Mouse (Mus musculus) limb, embryonic 11.5 days (tissue): ENCODE data around the gene Krtcap2. TPM values are rescaled to one million over a fixed set of nuclear protein-coding genes. Genes with fewer than 3 reads are reported as not detected.

Experiments
- ATAC-seq: fragments of 200-750 bp; cut with Nextera tagmentation; 2 replicates; pipeline ENCODE4 v1.8.0; 2017; ENCODE audit warnings: low read depth; ENCODE audit not compliant: insufficient number of reproducible peaks, low FRiP score, low TSS enrichment
- DNase-seq: peaks from one replicate; pipeline ENCODE4 v3.0.0-alpha.2; 2015; ENCODE audit warnings: low spot score
- H3K27ac ChIP-seq: fragments of 300-500 bp; sonication (generic); replicated peaks from 2 replicates; pipeline ENCODE4 v1.5.1; 2014; ENCODE audit warnings: low read depth, mild to moderate bottlenecking, low read length
- H3K27me3 ChIP-seq: fragments of 300-500 bp; sonication (generic); 2 replicates; pipeline ENCODE4 v1.6.1; 2014; ENCODE audit warnings: mild to moderate bottlenecking, low read length, mixed read lengths; ENCODE audit not compliant: control insufficient read depth, insufficient read depth
- H3K36me3 ChIP-seq: fragments of 300-500 bp; sonication (generic); 2 replicates; pipeline ENCODE4 v1.6.1; 2014; ENCODE audit warnings: mild to moderate bottlenecking, low read length, moderate library complexity, mixed read lengths; ENCODE audit not compliant: control insufficient read depth, insufficient read depth
- H3K4me1 ChIP-seq: fragments of 300-500 bp; sonication (generic); 2 replicates; pipeline ENCODE4 v1.6.1; 2014; ENCODE audit warnings: low read length, mixed read lengths; ENCODE audit not compliant: control insufficient read depth, insufficient read depth
- H3K4me2 ChIP-seq: fragments of 300-500 bp; sonication (generic); 2 replicates; pipeline ENCODE4 v1.6.1; 2014; ENCODE audit warnings: low read depth, mild to moderate bottlenecking, moderate library complexity; ENCODE audit not compliant: severe bottlenecking
- H3K4me3 ChIP-seq: fragments of 300-500 bp; sonication (generic); 2 replicates; pipeline ENCODE4 v1.5.1; 2014; ENCODE audit warnings: low read depth, low read length
- H3K9ac ChIP-seq: fragments of 300-500 bp; sonication (generic); 2 replicates; pipeline ENCODE4 v1.6.1; 2014; ENCODE audit warnings: mild to moderate bottlenecking, low read length
- H3K9me3 ChIP-seq: fragments of 300-500 bp; sonication (generic); 2 replicates; pipeline ENCODE4 v1.6.1; 2016; ENCODE audit warnings: low read length; ENCODE audit not compliant: control insufficient read depth
- WGBS: fragments of 180-500 bp; shearing (Covaris S2); extraction: QIAGEN DNeasy Blood & Tissue Kit; methylation state at CpG from one replicate; pipeline ENCODE4 v1.1.7; 2014; 5-methylcytosine and 5-hydroxymethylcytosine counted together
- polyA plus RNA-seq: library from polyadenylated mRNA; unstranded; fragments of >200 nt; fragmentation: Nextera tagmentation; extraction: Ambion mirVana; gene quantifications from 2 replicates; pipeline ENCODE4 v1.2.1, GENCODE M21; 2014

The Krtcap2 gene
- polyA plus RNA-seq, 1 experiment from 2014 or later = 295 TPM

DNA sequence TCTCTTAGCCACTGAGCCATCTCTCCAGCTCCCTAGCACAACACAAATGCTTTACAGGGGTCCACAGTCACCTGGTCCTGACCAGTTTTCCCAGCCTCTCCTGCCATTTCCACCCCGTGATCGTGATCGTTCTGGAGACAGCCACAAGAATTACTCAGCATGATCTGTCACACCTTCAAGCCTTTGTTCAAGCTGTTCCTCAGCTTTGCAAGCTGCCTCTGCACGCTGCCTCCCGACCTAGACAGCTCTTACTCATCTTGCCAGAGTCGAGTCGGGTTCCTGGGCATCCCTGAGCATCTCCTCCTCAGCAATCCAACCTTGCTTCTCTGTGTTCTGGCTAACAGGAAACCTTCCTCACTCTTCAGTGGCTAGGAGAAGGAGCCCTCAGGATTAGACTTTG lies 13.3 kb downstream of the Krtcap2 start, which contains the start of gene Dpm3:
Dpm3 (plus strand) TSS at position 283 of the 400 bp plus-strand sequence.
- ATAC-seq = no peak
- H3K36me3 ChIP-seq = no peaks in the 10 kb centered on the region
- 47% methylated on average over 7 of the region's 7 CpGs for WGBS

DNA sequence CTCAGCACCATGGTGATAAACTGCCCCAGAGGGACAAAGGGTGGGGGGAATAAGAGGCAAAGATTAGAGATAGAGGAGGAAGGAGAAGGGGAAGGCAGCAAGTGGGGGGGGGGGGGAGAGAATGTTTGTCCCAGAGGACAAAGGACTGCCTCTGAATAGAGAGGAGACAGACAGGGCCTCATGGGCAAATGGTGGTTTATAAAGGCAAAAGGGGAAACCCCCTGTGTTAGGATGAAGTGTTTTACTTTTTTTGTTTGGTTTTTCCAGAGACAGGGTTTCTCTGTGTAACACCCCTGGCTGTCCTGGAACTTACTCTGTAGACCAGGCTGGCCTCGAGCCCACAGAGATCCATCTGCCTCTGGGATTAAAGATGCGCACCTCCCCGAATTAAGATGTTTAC lies 14.4 kb downstream of the Krtcap2 start:
- WGBS = 78% methylated on average over 3 of the region's 3 CpGs
- Histone ChIP-seq H3K4me1 (no peaks in the 10 kb centered on the region), H3K4me2 (no peak overlapping the region), H3K27ac (no peak overlapping the region), H3K9me3 (no peaks in the 10 kb centered on the region), H3K4me3 (no peak overlapping the region), H3K27me3 (no peaks in the 10 kb centered on the region), H3K9ac (no peak overlapping the region), H3K36me3 (no peaks in the 10 kb centered on the region)
- DNase-seq = no peak
- no peak for ATAC-seq

More for the DNA sequence above, 13.3 kb downstream of the Krtcap2 start, which contains the start of gene Dpm3:
- Histone ChIP-seq H3K9ac (no peak within 1 kb of the TSS), H3K4me1 (no peaks in the 10 kb centered on the region), H3K4me2 (no peak within 1 kb of the TSS), H3K27me3 (no peaks in the 10 kb centered on the region), H3K9me3 (no peaks in the 10 kb centered on the region), H3K4me3 (no peak within 1 kb of the TSS), H3K27ac (no peak within 1 kb of the TSS)
- no peak for DNase-seq

DNA sequence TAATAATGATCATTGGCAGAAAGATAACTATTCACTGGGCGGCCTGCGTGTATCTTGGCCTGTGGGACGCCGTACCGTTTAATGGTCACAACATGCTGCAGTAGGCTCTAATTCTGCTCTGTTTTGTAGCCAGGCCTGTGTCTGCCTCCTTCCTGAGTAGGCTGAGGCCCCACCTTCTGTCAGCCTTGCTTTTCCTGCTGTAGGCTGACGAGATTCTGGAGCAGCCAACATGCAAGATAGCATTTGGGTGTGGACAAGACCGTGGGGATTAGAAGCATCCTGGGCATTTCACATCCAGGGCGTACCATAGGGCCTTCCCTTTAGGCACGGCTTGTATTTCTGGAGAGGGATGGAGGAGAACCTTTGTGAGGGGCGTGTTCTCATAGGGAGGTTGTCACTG lies 16.7 kb downstream of the Krtcap2 start:
- H3K4me2 ChIP-seq = no peak overlapping the region
- peaks cover 4% of the 10 kb centered on the region; the same call in 1 of the 2 replicates for H3K4me1 ChIP-seq
- H3K4me3 ChIP-seq = no peak overlapping the region
- no peaks in the 10 kb centered on the region for H3K36me3 ChIP-seq
- ATAC-seq (no peak), DNase-seq (no peak)
- H3K27me3 ChIP-seq = no peaks in the 10 kb centered on the region
- 71% methylated on average over 10 of the region's 10 CpGs for WGBS
- no peak overlapping the region for H3K27ac ChIP-seq
- no peaks in the 10 kb centered on the region for H3K9me3 ChIP-seq
- H3K9ac ChIP-seq = no peak overlapping the region

GRCm38 (mm10) chr3:89266439-89266893 lies 20.7 kb downstream of the Krtcap2 start:
- H3K9me3 ChIP-seq = no peaks in the 10 kb centered on the region
- H3K27me3 ChIP-seq = no peaks in the 10 kb centered on the region
- WGBS = under 1% methylated on average over 20 of the region's 20 CpGs
- peaks cover 15% of the 10 kb centered on the region for H3K4me1 ChIP-seq
- H3K9ac ChIP-seq = peak overlapping the region; percentile 83
- ATAC-seq (peak; percentile 66), DNase-seq (peak; percentile 87)
- H3K4me2 ChIP-seq = peak overlapping the region; percentile 95
- H3K27ac ChIP-seq = no peak overlapping the region; the same call in 1 of the 2 replicates
- peak overlapping the region; percentile 55 for H3K4me3 ChIP-seq
- H3K36me3 ChIP-seq = no peaks in the 10 kb centered on the region

- ATAC-seq (no peak), DNase-seq (no peak)
- 49% methylated on average over 8 of the region's 8 CpGs for WGBS
- H3K27me3 ChIP-seq = no peaks in the 10 kb centered on the region
- H3K27ac ChIP-seq = no peak overlapping the region
- H3K4me2 ChIP-seq = no peak overlapping the region
- H3K36me3 ChIP-seq = no peaks in the 10 kb centered on the region
- H3K9ac ChIP-seq = no peak overlapping the region
- H3K4me1 ChIP-seq = peaks cover 15% of the 10 kb centered on the region
- H3K9me3 ChIP-seq = no peaks in the 10 kb centered on the region
- H3K4me3 ChIP-seq = no peak overlapping the region
Observed at GRCm38 (mm10) chr3:89268916-89269315, 23.1 kb downstream of the Krtcap2 start.

DNA sequence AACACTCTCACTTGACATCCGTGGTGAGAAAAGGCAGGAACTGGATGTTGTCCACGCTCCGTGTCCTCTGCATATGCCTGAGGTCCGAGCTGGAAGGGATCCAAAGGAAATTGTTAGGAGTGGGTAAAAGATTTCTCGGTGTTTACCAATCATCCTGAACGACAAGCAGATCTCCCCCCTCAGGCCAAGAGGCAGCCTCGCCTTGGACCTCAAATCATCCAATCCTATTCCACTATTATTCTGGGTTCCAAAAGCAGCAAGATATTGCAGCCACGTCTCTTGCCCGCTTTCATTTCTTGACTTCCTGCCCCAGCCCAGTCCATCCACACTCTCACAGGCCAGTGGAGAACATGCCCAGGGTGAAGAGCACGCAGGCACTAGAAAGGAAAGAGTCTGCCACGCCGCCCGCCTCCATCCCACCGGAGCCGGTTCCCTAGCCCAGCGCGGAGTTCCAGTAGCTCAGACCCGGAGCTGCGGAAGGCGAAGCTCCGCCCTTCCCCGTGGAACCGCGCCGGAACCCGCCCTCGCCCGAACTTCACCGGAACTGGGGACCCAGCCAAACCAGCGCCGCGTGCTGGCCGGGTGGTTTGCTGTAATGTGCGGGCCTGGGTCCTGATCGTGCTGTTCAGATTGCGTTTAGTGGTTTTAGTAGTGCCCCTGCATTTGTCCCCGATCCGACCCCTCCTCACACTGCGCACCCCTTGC lies 24.4 kb downstream of the Krtcap2 start, which contains the start of gene Slc50a1:
Slc50a1 (minus strand) TSS at position 520 of the 705 bp plus-strand sequence.
- no peak for ATAC-seq
- H3K4me2 ChIP-seq = peak within 1 kb of the TSS; percentile 77
- H3K9ac ChIP-seq = peak within 1 kb of the TSS; percentile 78
- H3K9me3 ChIP-seq = no peaks in the 10 kb centered on the region
- H3K36me3 ChIP-seq = no peaks in the 10 kb centered on the region
- whole genome bisulfite sequencing = 6% methylated on average over 39 of the region's 39 CpGs
- peaks cover 15% of the 10 kb centered on the region for H3K4me1 ChIP-seq
- peak within 1 kb of the TSS; percentile 42 for H3K4me3 ChIP-seq
- no peaks in the 10 kb centered on the region for H3K27me3 ChIP-seq
- H3K27ac ChIP-seq = peak within 1 kb of the TSS; percentile 66
- DNase-seq = peak; percentile 80

- Histone ChIP-seq H3K36me3 (no peaks in the 10 kb centered on the region), H3K9me3 (no peaks in the 10 kb centered on the region), H3K27ac (peak overlapping the region; percentile 66; the same call in 1 of the 2 replicates), H3K4me1 (peaks cover 15% of the 10 kb centered on the region), H3K4me2 (peak overlapping the region; percentile 77; the same call in 1 of the 2 replicates), H3K4me3 (peak overlapping the region; percentile 42), H3K9ac (peak overlapping the region; percentile 78), H3K27me3 (no peaks in the 10 kb centered on the region)
- 79% methylated on average over 6 of the region's 6 CpGs for WGBS
- DNase-seq (no peak), ATAC-seq (no peak)
Observed at GRCm38 (mm10) chr3:89270891-89271290, 25.1 kb downstream of the Krtcap2 start.

GRCm38 (mm10) chr3:89271760-89272159 lies 26.0 kb downstream of the Krtcap2 start:
- 80% methylated on average over 6 of the region's 6 CpGs for WGBS
- ATAC-seq (no peak), DNase-seq (no peak)
- no peak overlapping the region for H3K9ac ChIP-seq
- no peak overlapping the region for H3K4me2 ChIP-seq
- H3K4me1 ChIP-seq = peaks cover 19% of the 10 kb centered on the region
- no peaks in the 10 kb centered on the region for H3K27me3 ChIP-seq
- H3K36me3 ChIP-seq = no peaks in the 10 kb centered on the region
- H3K4me3 ChIP-seq = no peak overlapping the region
- H3K9me3 ChIP-seq = no peaks in the 10 kb centered on the region
- no peak overlapping the region for H3K27ac ChIP-seq
